In the genomic region with DNA sequence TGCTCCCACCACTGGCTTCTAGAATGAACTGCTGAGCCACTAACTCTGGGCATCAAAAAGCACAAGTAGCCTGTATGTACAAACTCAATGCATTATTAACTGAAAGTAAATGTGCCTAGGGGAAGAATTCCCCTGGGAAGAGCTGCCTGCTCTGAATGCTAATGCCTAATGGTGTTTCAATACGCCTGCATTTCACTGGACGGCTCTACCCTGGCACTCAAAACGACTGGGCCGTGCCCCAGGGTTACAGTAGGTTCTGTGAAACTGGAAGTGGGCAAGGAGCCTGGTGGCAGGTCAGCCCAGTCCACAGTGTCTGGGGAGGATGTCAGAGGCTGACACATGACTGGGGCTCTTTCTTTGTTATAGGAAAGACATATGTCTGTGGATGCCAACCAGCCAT, we compare ENCODE assay signal across 11 mouse cellular contexts.
DNase-seq lines count a peak whose midpoint lies in the region; TF ChIP-seq lines count a peak whose summit lies in the region.
"Had no signal": no experiment of that assay in that cellular context is flagged by ENCODE, and none has a peak within 500 bp of the region (broad histone marks: within the 10 kb centered on the region; RNA-seq: fewer than 3 reads in every experiment).

No protein-coding gene starts in this region.

- H3K27ac ChIP-seq in gastrocnemius, adult 2 months: no peak overlapping the region
- H3K27ac ChIP-seq: heart, embryonic 13.5 days; limb, embryonic 12.5 days had no signal

- peak; percentile 31 for DNase-seq in gastrocnemius, adult 2 months
- no peak for DNase-seq in gastrocnemius, postnatal 4 days (ENCODE audit: low spot score in 2 of 2)
- DNase-seq in Muller cell, postnatal 12 days (ENCODE audit: inconsistent ontology term): peak; percentile 42
- DNase-seq in adrenal gland, postnatal 36 days: peak; percentile 7 to 22
- peak; percentile 37 for DNase-seq in mesoderm, embryonic 11.5 days (ENCODE audit: low read depth, low spot score)
- DNase-seq in layer of hippocampus, adult 18-20 months (ENCODE audit: low spot score in 2 of 2): no peak
- no peak for DNase-seq in spleen, postnatal 4 days (ENCODE audit: low spot score in 2 of 2)
- DNase-seq in kidney, adult 8-10 months: no peak
- DNase-seq: lung, embryonic 14.5 days had no signal

- no peak for TF ChIP-seq CTCF in gastrocnemius, adult 2 months (IDR thresholded peaks at IDR 0.05)

- intact Hi-C loops in gastrocnemius, adult 2 months (cut with DNase I): no loop called here

- H3K4me3 ChIP-seq in gastrocnemius, adult 2 months: no peak overlapping the region
- H3K4me3 ChIP-seq: heart, embryonic 13.5 days; limb, embryonic 12.5 days had no signal

Comparison
In these comparisons a context has a peak if more than half of its experiments do, and no peak if none do; other contexts are left out.
1. DNase-seq: peak in gastrocnemius, adult 2 months (single experiment), Muller cell, postnatal 12 days (single experiment), adrenal gland, postnatal 36 days (2 of 2) and mesoderm, embryonic 11.5 days (single experiment); none in gastrocnemius, postnatal 4 days (0 of 2), layer of hippocampus, adult 18-20 months (0 of 2), spleen, postnatal 4 days (0 of 2) and kidney, adult 8-10 months (0 of 2).